Mouse (Mus musculus) lung, adult 2 months (tissue): Measurements from ENCODE around the gene Sema4d.

Experiments
- CTCF ChIP-seq: fragments of 200-500 bp; IDR thresholded peaks from 2 replicates; pipeline ENCODE4 v1.5.1; 2011; ENCODE audit warnings: mild to moderate bottlenecking, low read length, control low read depth; ENCODE audit not compliant: insufficient read depth
- POLR2A ChIP-seq: fragments of 200-500 bp; IDR thresholded peaks from 2 replicates; pipeline ENCODE4 v1.6.1; 2011; ENCODE audit warnings: low read depth, mild to moderate bottlenecking, control low read depth, low read length, borderline replicate concordance; ENCODE audit errors: extremely low read depth

DNA sequence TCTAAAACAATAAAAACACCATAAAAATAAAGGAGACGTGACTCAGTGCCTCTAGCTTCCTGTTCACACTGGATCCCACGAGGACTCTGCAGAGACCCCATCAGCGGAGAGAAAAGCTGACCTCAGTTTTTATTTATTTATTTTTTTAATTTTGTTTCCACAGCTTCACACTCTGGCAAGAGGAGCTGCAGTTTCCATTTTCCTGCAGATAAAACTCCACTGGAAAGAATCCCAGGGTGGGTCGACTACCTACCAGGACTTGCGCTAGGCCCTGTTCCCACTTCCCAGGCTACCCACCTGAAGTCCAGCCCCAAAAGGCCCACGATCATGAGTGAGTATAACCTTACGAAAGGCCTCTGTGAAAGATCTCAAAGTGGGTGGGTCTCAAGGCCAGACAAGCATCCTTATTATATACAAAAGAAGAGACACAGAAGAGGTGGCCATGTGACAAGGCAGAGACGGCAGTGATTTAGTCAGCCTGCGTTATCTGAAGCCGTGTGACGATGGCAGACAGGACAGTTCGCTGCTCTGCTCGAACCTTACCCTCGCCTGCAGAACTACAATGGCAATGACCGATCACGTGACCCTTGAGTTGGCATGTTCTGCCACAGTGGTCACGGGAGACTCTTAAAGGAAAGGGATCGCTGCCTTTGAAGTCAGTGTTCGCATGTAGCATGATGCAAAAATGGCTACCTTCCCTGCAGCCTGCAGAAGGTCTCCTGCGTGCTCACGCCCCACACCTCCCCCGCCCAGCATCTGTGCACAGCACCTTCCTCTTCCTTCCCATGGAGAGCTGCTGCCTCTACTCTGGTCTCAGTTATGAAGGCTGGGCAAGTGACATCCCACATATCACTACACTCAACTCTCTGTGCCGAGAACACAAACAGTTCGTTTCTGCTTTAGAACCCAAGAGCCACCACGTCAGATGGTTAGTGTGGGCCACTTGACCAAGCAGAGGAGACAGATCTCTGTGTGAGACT is 14.3 kb downstream of the Sema4d start:
- no peak for TF ChIP-seq CTCF
- no peak for TF ChIP-seq POLR2A
